In the genomic region with DNA sequence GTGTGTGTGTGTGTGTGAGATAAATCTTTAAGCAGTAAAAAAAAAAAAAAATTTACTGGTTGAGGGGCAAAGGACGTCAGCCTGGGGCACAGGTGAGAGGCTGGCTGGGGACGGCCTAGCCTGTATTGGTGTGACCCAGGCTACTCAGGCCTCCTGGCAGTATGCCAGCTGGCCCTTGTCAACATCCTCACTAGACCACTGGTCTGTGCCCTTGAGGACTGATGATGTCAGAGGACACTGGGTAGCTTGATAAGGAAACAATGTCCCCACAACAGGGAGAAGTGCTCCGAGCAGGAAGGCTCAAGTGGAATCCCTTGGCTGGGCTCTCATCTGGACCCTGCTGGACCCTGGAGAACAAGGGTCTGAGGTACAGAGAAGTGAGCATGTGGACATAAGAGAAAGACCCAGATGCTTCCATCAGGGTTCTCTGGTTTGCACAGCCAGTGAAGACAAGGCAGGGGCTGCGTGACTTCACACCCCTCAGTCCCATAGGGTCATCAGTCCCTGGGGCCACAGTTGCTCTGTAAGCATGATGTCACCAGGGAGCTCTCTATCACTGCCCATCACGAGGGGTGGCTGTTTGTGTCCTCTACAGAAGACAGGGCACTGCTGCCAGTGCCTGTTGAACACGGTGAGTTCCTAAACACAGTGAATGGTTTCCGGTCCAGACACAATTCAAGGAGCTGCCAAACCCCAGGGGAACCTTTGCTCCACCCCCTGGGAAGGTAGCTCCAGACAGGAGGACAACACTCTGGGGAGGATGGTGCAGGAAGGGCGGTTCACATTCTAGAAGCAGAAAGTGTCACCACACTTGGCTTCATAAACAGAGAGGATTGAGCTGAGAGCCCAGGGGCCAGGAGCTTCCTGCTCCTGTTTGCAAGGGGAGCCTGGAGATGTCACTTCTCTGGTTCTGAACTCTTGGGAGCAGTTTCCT, we compare ENCODE assay signal across 8 mouse cellular contexts. TPM values are rescaled to one million over a fixed set of nuclear protein-coding genes. Genes with fewer than 3 reads are reported as not detected.
DNase-seq lines count a peak whose midpoint lies in the region; ATAC-seq lines count a peak whose summit lies in the region.
"Had no signal": no experiment of that assay in that cellular context is flagged by ENCODE, and none has a peak within 500 bp of the region (broad histone marks: within the 10 kb centered on the region; RNA-seq: fewer than 3 reads in every experiment).

No protein-coding gene starts in this region.

- no peaks in the 10 kb centered on the region for H3K9me3 ChIP-seq in heart, embryonic 11.5 days (replicated peaks; ENCODE audit: control insufficient read depth, low read length)
- no peaks in the 10 kb centered on the region for H3K9me3 ChIP-seq in kidney, embryonic 16.5 days (ENCODE audit: low read length)

- H3K4me3 ChIP-seq in heart, embryonic 11.5 days (ENCODE audit: low read depth, low read length) = no peak overlapping the region
- H3K4me3 ChIP-seq in kidney, embryonic 16.5 days (ENCODE audit: low read length) = no peak overlapping the region

- H3K27ac ChIP-seq in heart, embryonic 11.5 days (ENCODE audit: low read depth, low read length) = peak overlapping the region; percentile 51
- no peak overlapping the region for H3K27ac ChIP-seq in kidney, embryonic 16.5 days (ENCODE audit: low read length)

- peak; percentile 86 for DNase-seq in adrenal gland, postnatal 10 days
- peak; percentile 72 for DNase-seq in lung, postnatal 25 days (ENCODE audit: low spot score)
- DNase-seq in right cerebral cortex, adult 18-20 months = no peak
- DNase-seq in left cerebral cortex, postnatal 36 days (ENCODE audit: low spot score in 2 of 2) = no peak
- no peak for DNase-seq in left cerebral cortex, adult 18-20 months (ENCODE audit: low spot score in 2 of 2)

- H3K9ac ChIP-seq in heart, embryonic 11.5 days (ENCODE audit: low read depth, low read length) = no peak overlapping the region
- no peak overlapping the region for H3K9ac ChIP-seq in kidney, embryonic 16.5 days (replicated peaks; ENCODE audit: low read length)

- WGBS in heart, embryonic 11.5 days (ENCODE audit: insufficient replicate concordance) = 25% methylated on average over 8 of the region's 8 CpGs
- 42% methylated on average over 8 of the region's 8 CpGs for WGBS in kidney, embryonic 16.5 days

- ATAC-seq in heart, embryonic 11.5 days (replicated peaks; ENCODE audit: insufficient number of reproducible peaks, low FRiP score, low TSS enrichment) = peak; percentile 82
- ATAC-seq in kidney, embryonic 16.5 days (ENCODE audit: low FRiP score, low TSS enrichment) = peak; percentile 35; the same call in 1 of the 2 replicates

- no peaks in the 10 kb centered on the region for H3K36me3 ChIP-seq in heart, embryonic 11.5 days (ENCODE audit: control insufficient read depth, insufficient read depth, low read length)
- H3K36me3 ChIP-seq in kidney, embryonic 16.5 days (ENCODE audit: insufficient read depth, low read length) = no peaks in the 10 kb centered on the region

- H3K4me1 ChIP-seq in heart, embryonic 11.5 days (ENCODE audit: control insufficient read depth, insufficient read depth, low read length) = peaks cover 25% of the 10 kb centered on the region
- H3K4me1 ChIP-seq in kidney, embryonic 16.5 days (ENCODE audit: insufficient read depth, low read length) = peaks cover 22% of the 10 kb centered on the region; the same call in 1 of the 2 replicates

- no peak overlapping the region for H3K4me2 ChIP-seq in heart, embryonic 11.5 days
- no peak overlapping the region for H3K4me2 ChIP-seq in kidney, embryonic 16.5 days (replicated peaks; ENCODE audit: low read depth, low read length)

- intact Hi-C loops in left cerebral cortex, postnatal 36 days (cut with DNase I) = no loop called here

- H3K27me3 ChIP-seq in heart, embryonic 11.5 days (ENCODE audit: control insufficient read depth, insufficient read depth, low read length) = no peaks in the 10 kb centered on the region
- H3K27me3 ChIP-seq in kidney, embryonic 16.5 days (ENCODE audit: insufficient read depth, low read length) = no peaks in the 10 kb centered on the region

RNA-seq across cellular contexts. Expression of a gene that starts 12.8 kb away (rescaled TPM):
- total RNA-seq in adrenal gland, postnatal 10 days (2021) = 10 to 100 TPM; 70.4 to 83.0 TPM
- polyA plus RNA-seq in heart, embryonic 11.5 days (2014; fragmentation: Nextera tagmentation; extraction: Ambion mirVana) = 4.4 and 6.7 TPM in 2 replicates
- polyA plus RNA-seq in kidney, embryonic 16.5 days (2015; fragmentation: Nextera tagmentation; extraction: Ambion mirVana) = 10.4 and 10.6 TPM in 2 replicates
- total RNA-seq in left cerebral cortex, postnatal 36 days (2021) = 100 to 1,000 TPM; 175 to 206 TPM
- 100 to 1,000 TPM; 167 to 172 TPM for total RNA-seq in left cerebral cortex, adult 18-20 months (2021)
- total RNA-seq: granulocyte monocyte progenitor cell, adult 5-6 weeks had no signal

RNA-seq across cellular contexts. Expression of a gene that starts 29.1 kb away (rescaled TPM):
- total RNA-seq in adrenal gland, postnatal 10 days (2021) = 1 to 10 TPM; 4.2 to 5.0 TPM
- polyA plus RNA-seq in heart, embryonic 11.5 days (2014; fragmentation: Nextera tagmentation; extraction: Ambion mirVana) = 1.0 and 1.2 TPM in 2 replicates
- polyA plus RNA-seq in kidney, embryonic 16.5 days (2015; fragmentation: Nextera tagmentation; extraction: Ambion mirVana) = 1.6 and 1.7 TPM in 2 replicates
- total RNA-seq in left cerebral cortex, postnatal 36 days (2021) = under 1 TPM in 1 of 2 experiments, not detected in 1; 0.27 TPM
- total RNA-seq in left cerebral cortex, adult 18-20 months (2021) = under 1 TPM in 1 of 2 experiments, not detected in 1; 0.19 TPM
- total RNA-seq: granulocyte monocyte progenitor cell, adult 5-6 weeks had no signal

RNA-seq across cellular contexts. Expression of a gene that starts 40.4 kb away (rescaled TPM):
- total RNA-seq in adrenal gland, postnatal 10 days (2021) = 1 to 10 TPM; 1.4 to 2.4 TPM
- 1.5 and 1.9 TPM in 2 replicates for polyA plus RNA-seq in heart, embryonic 11.5 days (2014; fragmentation: Nextera tagmentation; extraction: Ambion mirVana)
- polyA plus RNA-seq in kidney, embryonic 16.5 days (2015; fragmentation: Nextera tagmentation; extraction: Ambion mirVana) = 0.85 and 1.4 TPM in 2 replicates
- 10 to 100 TPM; 12.0 to 12.4 TPM for total RNA-seq in left cerebral cortex, postnatal 36 days (2021)
- total RNA-seq in left cerebral cortex, adult 18-20 months (2021) = 10 to 100 TPM; 16.5 to 18.4 TPM

Comparison
In these comparisons a context has a peak if more than half of its experiments do, and no peak if none do; other contexts are left out.
1. DNase-seq: peak in adrenal gland, postnatal 10 days (single experiment) and lung, postnatal 25 days (single experiment); none in right cerebral cortex, adult 18-20 months (single experiment), left cerebral cortex, postnatal 36 days (0 of 2) and left cerebral cortex, adult 18-20 months (0 of 2).
2. RNA of a gene that starts 29.1 kb away (total RNA-seq): 4.2 to 5.0 TPM in adrenal gland, postnatal 10 days; 0.27 TPM in left cerebral cortex, postnatal 36 days and 0.19 TPM in left cerebral cortex, adult 18-20 months; every median in the first group is over 4 times any median in the second.